Mouse (Mus musculus) hindbrain, embryonic 10.5 days (tissue): ENCODE measurements around the gene Diaph3. TPM values are rescaled to one million over a fixed set of nuclear protein-coding genes. Genes with fewer than 3 reads are reported as not detected.

Experiments
- DNase-seq: peaks from one replicate; pipeline ENCODE4 v3.0.0-alpha.2; 2017; ENCODE audit warnings: low spot score
- H3K27ac ChIP-seq: fragments of 300-500 bp; sonication (generic); 2 replicates; pipeline ENCODE4 v1.5.1; 2016; ENCODE audit warnings: mild to moderate bottlenecking, moderate library complexity
- H3K27me3 ChIP-seq: fragments of 300-500 bp; sonication (generic); 2 replicates; pipeline ENCODE4 v1.6.1; 2016; ENCODE audit warnings: mild to moderate bottlenecking; ENCODE audit not compliant: poor library complexity, insufficient read depth, severe bottlenecking
- H3K36me3 ChIP-seq: fragments of 300-500 bp; sonication (generic); 2 replicates; pipeline ENCODE4 v1.6.1; 2016; ENCODE audit warnings: mild to moderate bottlenecking, moderate library complexity
- H3K4me1 ChIP-seq: fragments of 300-500 bp; sonication (generic); replicated peaks from 2 replicates; pipeline ENCODE4 v1.6.1; 2016; ENCODE audit warnings: mild to moderate bottlenecking
- H3K4me3 ChIP-seq: fragments of 300-500 bp; sonication (generic); 2 replicates; pipeline ENCODE4 v1.5.1; 2016; ENCODE audit warnings: mild to moderate bottlenecking, moderate library complexity
- H3K9me3 ChIP-seq: fragments of 300-500 bp; sonication (generic); 2 replicates; pipeline ENCODE4 v1.6.1; 2016; ENCODE audit warnings: mild to moderate bottlenecking, moderate library complexity
- WGBS: fragments of 180-500 bp; shearing (Covaris S2); methylation state at CpG from one replicate; pipeline ENCODE4 v1.1.7; 2016; 5-methylcytosine and 5-hydroxymethylcytosine counted together
- polyA plus RNA-seq: library from polyadenylated mRNA; unstranded; fragments of >200 nt; fragmentation: Nextera tagmentation; extraction: Ambion mirVana; gene quantifications from 2 replicates; pipeline ENCODE4 v1.2.1, GENCODE M21; 2016

Diaph3 gene
- polyA plus RNA-seq, 1 experiment from 2014 or later = 6.4 TPM

GRCm38 (mm10) chr14:86788880-86789641 lies 352.0 kb downstream of the Diaph3 start:
- H3K27me3 ChIP-seq = no peaks in the 10 kb centered on the region
- DNase-seq = no peak
- H3K9me3 ChIP-seq = no peaks in the 10 kb centered on the region
- H3K27ac ChIP-seq = no peak overlapping the region
- H3K4me1 ChIP-seq = peaks cover 18% of the 10 kb centered on the region
- WGBS = 83% methylated on average over 6 of the region's 6 CpGs
- no peaks in the 10 kb centered on the region; the same call in 1 of the 2 replicates for H3K36me3 ChIP-seq
- no peak overlapping the region for H3K4me3 ChIP-seq

- WGBS = 26% methylated on average over 8 of the region's 8 CpGs
- peak; percentile 58 for DNase-seq
- H3K4me3 ChIP-seq = no peak overlapping the region
- H3K36me3 ChIP-seq = no peaks in the 10 kb centered on the region
- H3K27me3 ChIP-seq = no peaks in the 10 kb centered on the region
- H3K9me3 ChIP-seq = no peaks in the 10 kb centered on the region
- no peak overlapping the region for H3K27ac ChIP-seq
- H3K4me1 ChIP-seq = peaks cover 18% of the 10 kb centered on the region
Measured at GRCm38 (mm10) chr14:86786866-86787265, 354.2 kb downstream of the Diaph3 start.

GRCm38 (mm10) chr14:86781553-86782273 lies 359.3 kb downstream of the Diaph3 start:
- H3K9me3 ChIP-seq = no peaks in the 10 kb centered on the region
- no peak overlapping the region for H3K4me3 ChIP-seq
- peak; percentile 6 for DNase-seq
- no peaks in the 10 kb centered on the region for H3K27me3 ChIP-seq
- 73% methylated on average over 6 of the region's 6 CpGs for WGBS
- H3K4me1 ChIP-seq = peaks cover 4% of the 10 kb centered on the region
- no peaks in the 10 kb centered on the region for H3K36me3 ChIP-seq
- no peak overlapping the region for H3K27ac ChIP-seq

- 78% methylated on average over 2 of the region's 2 CpGs for WGBS
- H3K27ac ChIP-seq = no peak overlapping the region
- no peak overlapping the region for H3K4me3 ChIP-seq
- peaks cover 9% of the 10 kb centered on the region for H3K4me1 ChIP-seq
- H3K9me3 ChIP-seq = no peaks in the 10 kb centered on the region
- no peaks in the 10 kb centered on the region for H3K27me3 ChIP-seq
- H3K36me3 ChIP-seq = no peaks in the 10 kb centered on the region
- DNase-seq = no peak
Measured at GRCm38 (mm10) chr14:86773311-86773710, 367.7 kb downstream of the Diaph3 start.

- Histone ChIP-seq H3K9me3 (no peaks in the 10 kb centered on the region), H3K27me3 (no peaks in the 10 kb centered on the region), H3K4me1 (peaks cover 9% of the 10 kb centered on the region), H3K27ac (no peak overlapping the region), H3K4me3 (no peak overlapping the region), H3K36me3 (no peaks in the 10 kb centered on the region)
- peak; percentile 8 for DNase-seq
- WGBS = 60% methylated on average over 14 of the region's 14 CpGs
Measured at GRCm38 (mm10) chr14:86772176-86773150, 368.6 kb downstream of the Diaph3 start.

- Histone ChIP-seq H3K27ac (no peak overlapping the region), H3K4me3 (no peak overlapping the region), H3K27me3 (no peaks in the 10 kb centered on the region), H3K4me1 (no peaks in the 10 kb centered on the region), H3K9me3 (no peaks in the 10 kb centered on the region), H3K36me3 (no peaks in the 10 kb centered on the region)
- DNase-seq = no peak
- 76% methylated on average over 2 of the region's 2 CpGs for WGBS
Measured at GRCm38 (mm10) chr14:86764286-86764685, 376.7 kb downstream of the Diaph3 start.

- H3K4me1 ChIP-seq = peaks cover 4% of the 10 kb centered on the region; the same call in 1 of the 2 replicates
- no peak overlapping the region for H3K27ac ChIP-seq
- H3K36me3 ChIP-seq = no peaks in the 10 kb centered on the region
- H3K27me3 ChIP-seq = no peaks in the 10 kb centered on the region
- no peak overlapping the region for H3K4me3 ChIP-seq
- no peak for DNase-seq
- 87% methylated on average over 9 of the region's 9 CpGs for WGBS
- no peaks in the 10 kb centered on the region for H3K9me3 ChIP-seq
Measured at GRCm38 (mm10) chr14:86757604-86758520, 383.2 kb downstream of the Diaph3 start.

GRCm38 (mm10) chr14:86757132-86757531 lies 383.9 kb downstream of the Diaph3 start:
- WGBS = 87% methylated on average over 4 of the region's 4 CpGs
- Histone ChIP-seq H3K4me1 (peaks cover 4% of the 10 kb centered on the region; the same call in 1 of the 2 replicates), H3K9me3 (no peaks in the 10 kb centered on the region), H3K36me3 (no peaks in the 10 kb centered on the region), H3K27ac (no peak overlapping the region), H3K27me3 (no peaks in the 10 kb centered on the region), H3K4me3 (no peak overlapping the region)
- no peak for DNase-seq

GRCm38 (mm10) chr14:86750351-86750750 lies 390.7 kb downstream of the Diaph3 start:
- H3K27ac ChIP-seq = no peak overlapping the region
- no peak overlapping the region for H3K4me3 ChIP-seq
- H3K36me3 ChIP-seq = no peaks in the 10 kb centered on the region
- 90% methylated on average over 7 of the region's 7 CpGs for WGBS
- peaks cover 32% of the 10 kb centered on the region for H3K4me1 ChIP-seq
- DNase-seq = no peak
- H3K27me3 ChIP-seq = no peaks in the 10 kb centered on the region
- H3K9me3 ChIP-seq = no peaks in the 10 kb centered on the region

- H3K27ac ChIP-seq = peak overlapping the region; percentile 66; the same call in 1 of the 2 replicates
- no peak for DNase-seq
- H3K9me3 ChIP-seq = no peaks in the 10 kb centered on the region
- H3K4me1 ChIP-seq = peaks cover 32% of the 10 kb centered on the region
- no peaks in the 10 kb centered on the region for H3K27me3 ChIP-seq
- no peak overlapping the region for H3K4me3 ChIP-seq
- H3K36me3 ChIP-seq = no peaks in the 10 kb centered on the region
- 70% methylated on average over 4 of the region's 4 CpGs for WGBS
Measured at GRCm38 (mm10) chr14:86749425-86749824, 391.6 kb downstream of the Diaph3 start.

- H3K9me3 ChIP-seq = no peaks in the 10 kb centered on the region
Measured at GRCm38 (mm10) chr14:86748876-86749275, 392.2 kb downstream of the Diaph3 start.

More at GRCm38 (mm10) chr14:86748876-86749275, 392.2 kb downstream of the Diaph3 start:
- DNase-seq = peak; percentile 68
- Histone ChIP-seq H3K36me3 (no peaks in the 10 kb centered on the region), H3K4me1 (peaks cover 32% of the 10 kb centered on the region), H3K4me3 (peak overlapping the region; percentile 27), H3K27me3 (no peaks in the 10 kb centered on the region), H3K27ac (peak overlapping the region; percentile 77)
- WGBS = 9% methylated on average over 7 of the region's 7 CpGs
